In genomic region chr11:120630881-120631725, GRCm38 (mm10) we compare ENCODE assay signal across 8 mouse cellular contexts. TPM values are rescaled to one million over a fixed set of nuclear protein-coding genes. Genes with fewer than 3 reads are reported as not detected.
DNase-seq lines count a peak whose midpoint lies in the region; ATAC-seq and TF ChIP-seq lines count a peak whose summit lies in the region.

No protein-coding gene starts in this region.

- H3K36me3 ChIP-seq in intestine, embryonic 16.5 days (ENCODE audit: control insufficient read depth, insufficient read depth, low read length) = peaks cover 5% of the 10 kb centered on the region; the same call in 1 of the 2 replicates
- no peaks in the 10 kb centered on the region for H3K36me3 ChIP-seq in macrophage (ENCODE audit: inconsistent target)

- 0 out of 2 replicates have a peak overlapping the region, but pooled peaks have one; percentile 14 for H3K4me3 ChIP-seq in left cerebral cortex, adult 2 months
- H3K4me3 ChIP-seq in cortical plate, adult 2 months (ENCODE audit: insufficient read depth, low read length) = peak overlapping the region; percentile 67; the same call in 1 of the 2 replicates
- H3K4me3 ChIP-seq in intestine, embryonic 16.5 days (ENCODE audit: low read length) = peak overlapping the region; percentile 80
- H3K4me3 ChIP-seq in macrophage (ENCODE audit: inconsistent target) = peak overlapping the region; percentile 71

- peak overlapping the region; percentile 84 for H3K4me2 ChIP-seq in intestine, embryonic 16.5 days (ENCODE audit: low read depth, low read length)

- H3K27me3 ChIP-seq in intestine, embryonic 16.5 days (replicated peaks; ENCODE audit: control insufficient read depth, insufficient read depth, low read length) = no peaks in the 10 kb centered on the region

- 23% methylated on average over 7 of the region's 7 CpGs for WGBS in intestine, embryonic 16.5 days
- 4% methylated on average over 7 of the region's 7 CpGs for WGBS in macrophage (ENCODE audit: missing documents)

- intact Hi-C loops in left cerebral cortex, adult 2 months (cut with DNase I) = no loop called here
- intact Hi-C loops in left cerebral cortex, postnatal 14 days (cut with DNase I) = no loop called here
- intact Hi-C loops in gastrocnemius, postnatal 14 days (cut with DNase I; ENCODE audit: low total_unique reads) = no loop called here

- TF ChIP-seq CTCF in left cerebral cortex, adult 2 months (IDR thresholded peaks at IDR 0.05) = no peak
- no peak for TF ChIP-seq CTCF in cortical plate, adult 2 months (IDR thresholded peaks at IDR 0.05; ENCODE audit: extremely low read depth, insufficient read depth, low read length)

- peaks cover 13% of the 10 kb centered on the region for H3K4me1 ChIP-seq in cortical plate, adult 2 months (ENCODE audit: control insufficient read depth, insufficient read depth, low read length)
- H3K4me1 ChIP-seq in intestine, embryonic 16.5 days (ENCODE audit: control insufficient read depth, insufficient read depth, low read length) = peaks cover 32% of the 10 kb centered on the region

- H3K9me3 ChIP-seq in intestine, embryonic 16.5 days (ENCODE audit: control insufficient read depth, low read length) = no peaks in the 10 kb centered on the region

- H3K27ac ChIP-seq in left cerebral cortex, adult 2 months = peak overlapping the region; percentile 69
- H3K27ac ChIP-seq in cortical plate, adult 2 months (ENCODE audit: insufficient read depth, low read length) = peak overlapping the region; percentile 88
- H3K27ac ChIP-seq in intestine, embryonic 16.5 days (ENCODE audit: low read length) = peak overlapping the region; percentile 87
- peak overlapping the region; percentile 99 for H3K27ac ChIP-seq in macrophage

- no peak for TF ChIP-seq POLR2A in cortical plate, adult 2 months (IDR thresholded peaks at IDR 0.05; ENCODE audit: extremely low read depth, insufficient read depth, low read length)

- no peak for ATAC-seq in intestine, embryonic 16.5 days
- no peak for ATAC-seq in megakaryocyte progenitor cell, adult 5-6 weeks (replicated peaks; ENCODE audit: poor library complexity)

- peaks cover 73% of the 10 kb centered on the region for H3K79me2 ChIP-seq in macrophage (ENCODE audit: inconsistent target)

- no peak for DNase-seq in left cerebral cortex, adult 2 months (ENCODE audit: extremely low spot score in 1 of 2, low spot score in 2 of 2)
- no peak for DNase-seq in left cerebral cortex, postnatal 14 days (ENCODE audit: low spot score in 2 of 2)
- DNase-seq in gastrocnemius, postnatal 14 days = no peak
- no peak for DNase-seq in right cerebral cortex, postnatal 25 days

- peak overlapping the region; percentile 92 for H3K9ac ChIP-seq in intestine, embryonic 16.5 days (ENCODE audit: low read depth, low read length)

RNA-seq across cellular contexts. Expression of gene Mafg, which starts 2.3 kb away (rescaled TPM):
- total RNA-seq in left cerebral cortex, adult 2 months (2021) = 100 to 1,000 TPM; 104 to 107 TPM
- 10 to 100 TPM; 84.3 to 94.3 TPM for total RNA-seq in left cerebral cortex, postnatal 14 days (2021)
- polyA plus RNA-seq in cortical plate, adult 2 months (2012; rRNA removed) = 83.7 and 83.9 TPM in 2 replicates
- 16.3 and 16.9 TPM in 2 replicates for polyA plus RNA-seq in intestine, embryonic 16.5 days (2015; fragmentation: Nextera tagmentation; extraction: Ambion mirVana)
- total RNA-seq in macrophage (2018; cell fraction: chromatin; rRNA removed) = 100 to 1,000 TPM; 127 to 265 (median 218) TPM
- 10 to 100 TPM; 29.7 to 53.1 (median 42.5) TPM for total RNA-seq in macrophage (2018; cell fraction: cytosol; rRNA removed)
- total RNA-seq in macrophage (2018; cell fraction: nucleus; rRNA removed) = 100 to 1,000 TPM; 103 to 262 (median 141) TPM
- polyA plus RNA-seq in macrophage (2018) = 18.1 to 68.2 TPM (median 39.6 TPM) in 3 replicates
- 15.0 and 16.4 TPM in 2 replicates for total RNA-seq in megakaryocyte progenitor cell, adult 5-6 weeks (2015)
- 24.2 and 29.5 TPM in 2 replicates for total RNA-seq in megakaryocyte progenitor cell, adult 5-6 weeks (2017)
- total RNA-seq in gastrocnemius, postnatal 14 days (2021) = 10 to 100 TPM; 29.9 to 33.1 TPM

RNA-seq across cellular contexts. Expression of gene Sirt7, which starts 6.1 kb away (rescaled TPM):
- 10 to 100 TPM; 43.2 to 45.3 TPM for total RNA-seq in left cerebral cortex, adult 2 months (2021)
- total RNA-seq in left cerebral cortex, postnatal 14 days (2021) = 10 to 100 TPM; 34.7 to 42.4 TPM
- polyA plus RNA-seq in cortical plate, adult 2 months (2012; rRNA removed) = 98.2 and 105 TPM in 2 replicates
- 47.7 and 52.9 TPM in 2 replicates for polyA plus RNA-seq in intestine, embryonic 16.5 days (2015; fragmentation: Nextera tagmentation; extraction: Ambion mirVana)
- 100 to 1,000 TPM; 131 to 498 (median 330) TPM for total RNA-seq in macrophage (2018; cell fraction: chromatin; rRNA removed)
- 10 to 100 TPM; 27.1 to 83.0 (median 62.4) TPM for total RNA-seq in macrophage (2018; cell fraction: cytosol; rRNA removed)
- 100 to 1,000 TPM in 25 of 26 experiments, 10 to 100 TPM in 1; 90.8 to 277 (median 168) TPM for total RNA-seq in macrophage (2018; cell fraction: nucleus; rRNA removed)
- 37.3 to 77.5 TPM (median 50.4 TPM) in 3 replicates for polyA plus RNA-seq in macrophage (2018)
- total RNA-seq in megakaryocyte progenitor cell, adult 5-6 weeks (2015) = 22.9 and 24.2 TPM in 2 replicates
- total RNA-seq in megakaryocyte progenitor cell, adult 5-6 weeks (2017) = 60.4 and 63.4 TPM in 2 replicates
- total RNA-seq in gastrocnemius, postnatal 14 days (2021) = 1 to 10 TPM; 5.2 to 5.4 TPM

RNA-seq across cellular contexts. Expression of gene Pycr1, which starts 12.5 kb away (rescaled TPM):
- 1 to 10 TPM; 2.4 to 3.1 TPM for total RNA-seq in left cerebral cortex, adult 2 months (2021)
- 1 to 10 TPM; 3.8 to 4.0 TPM for total RNA-seq in left cerebral cortex, postnatal 14 days (2021)
- 2.2 and 3.6 TPM in 2 replicates for polyA plus RNA-seq in cortical plate, adult 2 months (2012; rRNA removed)
- polyA plus RNA-seq in intestine, embryonic 16.5 days (2015; fragmentation: Nextera tagmentation; extraction: Ambion mirVana) = 24.8 and 26.6 TPM in 2 replicates
- total RNA-seq in macrophage (2018; cell fraction: chromatin; rRNA removed) = 1 to 10 TPM in 1 of 26 experiments, under 1 TPM in 1, not detected in 24; 0.36 to 6.1 TPM
- under 1 TPM in 11 of 26 experiments, not detected in 15; 0.08 to 0.61 (median 0.15) TPM for total RNA-seq in macrophage (2018; cell fraction: cytosol; rRNA removed)
- total RNA-seq in macrophage (2018; cell fraction: nucleus; rRNA removed) = under 1 TPM in 2 of 26 experiments, not detected in 24; 0.40 to 0.50 TPM
- polyA plus RNA-seq in macrophage (2018) = not detected in 3 replicates
- total RNA-seq in megakaryocyte progenitor cell, adult 5-6 weeks (2015) = 9.8 and 10.3 TPM in 2 replicates
- 5.1 and 6.2 TPM in 2 replicates for total RNA-seq in megakaryocyte progenitor cell, adult 5-6 weeks (2017)
- total RNA-seq in gastrocnemius, postnatal 14 days (2021) = 10 to 100 TPM; 10.3 to 13.3 TPM

RNA-seq across cellular contexts. Expression of gene Pcyt2, which starts 13.4 kb away (rescaled TPM):
- 100 to 1,000 TPM; 133 to 140 TPM for total RNA-seq in left cerebral cortex, adult 2 months (2021)
- total RNA-seq in left cerebral cortex, postnatal 14 days (2021) = 100 to 1,000 TPM; 131 to 134 TPM
- polyA plus RNA-seq in cortical plate, adult 2 months (2012; rRNA removed) = 281 and 289 TPM in 2 replicates
- polyA plus RNA-seq in intestine, embryonic 16.5 days (2015; fragmentation: Nextera tagmentation; extraction: Ambion mirVana) = 393 and 441 TPM in 2 replicates
- 100 to 1,000 TPM; 136 to 537 (median 250) TPM for total RNA-seq in macrophage (2018; cell fraction: chromatin; rRNA removed)
- total RNA-seq in macrophage (2018; cell fraction: cytosol; rRNA removed) = 10 to 100 TPM; 15.5 to 47.5 (median 25.2) TPM
- total RNA-seq in macrophage (2018; cell fraction: nucleus; rRNA removed) = 100 to 1,000 TPM in 23 of 26 experiments, 10 to 100 TPM in 3; 67.5 to 355 (median 144) TPM
- polyA plus RNA-seq in macrophage (2018) = 23.8 to 69.4 TPM (median 36.2 TPM) in 3 replicates
- total RNA-seq in megakaryocyte progenitor cell, adult 5-6 weeks (2015) = 15.9 and 20.2 TPM in 2 replicates
- total RNA-seq in megakaryocyte progenitor cell, adult 5-6 weeks (2017) = 23.8 and 24.5 TPM in 2 replicates
- 10 to 100 TPM; 25.7 to 25.8 TPM for total RNA-seq in gastrocnemius, postnatal 14 days (2021)

RNA-seq across cellular contexts. Expression of gene Myadml2, which starts 16.9 kb away (rescaled TPM):
- 1 to 10 TPM; 6.9 to 8.8 TPM for total RNA-seq in left cerebral cortex, adult 2 months (2021)
- total RNA-seq in left cerebral cortex, postnatal 14 days (2021) = 1 to 10 TPM; 5.9 to 6.0 TPM
- 3.4 and 3.6 TPM in 2 replicates for polyA plus RNA-seq in cortical plate, adult 2 months (2012; rRNA removed)
- 0.26 TPM in 1 of 2 replicates, not detected in the other for polyA plus RNA-seq in intestine, embryonic 16.5 days (2015; fragmentation: Nextera tagmentation; extraction: Ambion mirVana)
- not detected for total RNA-seq in macrophage (2018; cell fraction: chromatin; rRNA removed)
- not detected for total RNA-seq in macrophage (2018; cell fraction: cytosol; rRNA removed)
- total RNA-seq in macrophage (2018; cell fraction: nucleus; rRNA removed) = not detected
- polyA plus RNA-seq in macrophage (2018) = not detected in 3 replicates
- total RNA-seq in megakaryocyte progenitor cell, adult 5-6 weeks (2015) = 1.3 and 1.5 TPM in 2 replicates
- total RNA-seq in megakaryocyte progenitor cell, adult 5-6 weeks (2017) = 4.0 TPM in 1 of 2 replicates, not detected in the other
- 100 to 1,000 TPM; 111 to 136 TPM for total RNA-seq in gastrocnemius, postnatal 14 days (2021)

Comparison
In these comparisons a context has a peak if more than half of its experiments do, and no peak if none do; other contexts are left out.
1. H3K4me3 ChIP-seq: peak in every context shown above with its lines; median percentile 80 in intestine, embryonic 16.5 days; 71 in macrophage; 67 in cortical plate, adult 2 months; 14 in left cerebral cortex, adult 2 months.